Mouse (Mus musculus): ENCODE results near the gene Nexn. TPM values are rescaled to one million over a fixed set of nuclear protein-coding genes. Genes with fewer than 3 reads are reported as not detected.
A peak's percentile ranks its signal among the peaks of the same experiment; 100 is the strongest.
"Not testable (repeated sequence)": the region's sequence is repeated elsewhere in the genome, so short reads cannot be mapped to it uniquely, and the experiment has no call there.

Gene Nexn
- total RNA-seq, 1 experiment from 2014 or later, result 0.64 TPM

GRCm38 (mm10) chr3:152203996-152204395 is 62.2 kb downstream of the Nexn start:
- ATAC-seq (replicated peaks; ENCODE audit: low read depth, poor library complexity, severe bottlenecking), result no peak

GRCm38 (mm10) chr3:152203411-152203810 is 62.7 kb downstream of the Nexn start:
- no peak for ATAC-seq (replicated peaks; ENCODE audit: low read depth, poor library complexity, severe bottlenecking)

GRCm38 (mm10) chr3:152202942-152203341 is 63.2 kb downstream of the Nexn start:
- no peak for ATAC-seq (replicated peaks; ENCODE audit: low read depth, poor library complexity, severe bottlenecking)

GRCm38 (mm10) chr3:152201651-152202050 is 64.5 kb downstream of the Nexn start:
- no peak for ATAC-seq (replicated peaks; ENCODE audit: low read depth, poor library complexity, severe bottlenecking)

GRCm38 (mm10) chr3:152201181-152201580 is 65.0 kb downstream of the Nexn start:
- no peak for ATAC-seq (replicated peaks; ENCODE audit: low read depth, poor library complexity, severe bottlenecking)

- no peak for ATAC-seq (replicated peaks; ENCODE audit: low read depth, poor library complexity, severe bottlenecking)
These were observed 67.0 kb downstream of the Nexn start for GRCm38 (mm10) chr3:152199125-152199524.

GRCm38 (mm10) chr3:152197246-152197645 is 68.9 kb downstream of the Nexn start:
- not testable (repeated sequence) for ATAC-seq (replicated peaks; ENCODE audit: low read depth, poor library complexity, severe bottlenecking)

- peak; percentile 87 for ATAC-seq (replicated peaks; ENCODE audit: low read depth, poor library complexity, severe bottlenecking)
These were observed 72.5 kb downstream of the Nexn start for GRCm38 (mm10) chr3:152193635-152194097.

GRCm38 (mm10) chr3:152193177-152193576 is 73.0 kb downstream of the Nexn start:
- ATAC-seq (replicated peaks; ENCODE audit: low read depth, poor library complexity, severe bottlenecking), result 0 out of 2 replicates have a peak, but pooled peaks have one; percentile 0

GRCm38 (mm10) chr3:152192238-152192931 is 73.8 kb downstream of the Nexn start:
- peak; percentile 15; the same call in 1 of the 2 replicates for ATAC-seq (replicated peaks; ENCODE audit: low read depth, poor library complexity, severe bottlenecking)

- ATAC-seq (replicated peaks; ENCODE audit: low read depth, poor library complexity, severe bottlenecking), result peak; percentile 28
These were observed 74.3 kb downstream of the Nexn start for GRCm38 (mm10) chr3:152191791-152192237.

- no peak for ATAC-seq (replicated peaks; ENCODE audit: low read depth, poor library complexity, severe bottlenecking)
These were observed 75.3 kb downstream of the Nexn start for GRCm38 (mm10) chr3:152190679-152191477.

- no peak for ATAC-seq (replicated peaks; ENCODE audit: low read depth, poor library complexity, severe bottlenecking)
These were observed 76.8 kb downstream of the Nexn start for GRCm38 (mm10) chr3:152189306-152189705.

Other genes starting within 250 kb of the Nexn start
- gene Gipc2, start 100.1 kb downstream of the Nexn start, total RNA-seq (2017), result 1.2 TPM in 1 of 2 replicates, not detected in the other
- 72.1 and 88.3 TPM in 2 replicates for gene Dnajb4, start 56.0 kb downstream of the Nexn start, total RNA-seq (2017)
- 244 and 251 TPM in 2 replicates for gene Fubp1, start 55.9 kb downstream of the Nexn start, total RNA-seq (2017)
- 25.3 and 29.1 TPM in 2 replicates for gene Miga1, start 74.1 kb upstream of the Nexn start, total RNA-seq (2017)
- gene Usp33, start 80.1 kb upstream of the Nexn start, total RNA-seq (2017), result 65.3 and 67.5 TPM in 2 replicates
- 75.6 and 95.0 TPM in 2 replicates for gene Zzz3, start 129.1 kb upstream of the Nexn start, total RNA-seq (2017)